Mouse (Mus musculus): ENCODE measurements around the gene Smarcb1.
A peak's percentile ranks its signal among the peaks of the same experiment; 100 is the strongest.

Smarcb1 gene

GRCm38 (mm10) chr10:75934991-75935390 is 13.6 kb upstream of the Smarcb1 start:
- no peak for DNase-seq (ENCODE audit: low read depth, low spot score)

GRCm38 (mm10) chr10:75932891-75933290 is 11.5 kb upstream of the Smarcb1 start, which contains the start of gene Chchd10:
TSS of gene Chchd10 (plus strand) at chr10:75933130.
- peak; percentile 60 for DNase-seq (ENCODE audit: low read depth, low spot score)

DNA sequence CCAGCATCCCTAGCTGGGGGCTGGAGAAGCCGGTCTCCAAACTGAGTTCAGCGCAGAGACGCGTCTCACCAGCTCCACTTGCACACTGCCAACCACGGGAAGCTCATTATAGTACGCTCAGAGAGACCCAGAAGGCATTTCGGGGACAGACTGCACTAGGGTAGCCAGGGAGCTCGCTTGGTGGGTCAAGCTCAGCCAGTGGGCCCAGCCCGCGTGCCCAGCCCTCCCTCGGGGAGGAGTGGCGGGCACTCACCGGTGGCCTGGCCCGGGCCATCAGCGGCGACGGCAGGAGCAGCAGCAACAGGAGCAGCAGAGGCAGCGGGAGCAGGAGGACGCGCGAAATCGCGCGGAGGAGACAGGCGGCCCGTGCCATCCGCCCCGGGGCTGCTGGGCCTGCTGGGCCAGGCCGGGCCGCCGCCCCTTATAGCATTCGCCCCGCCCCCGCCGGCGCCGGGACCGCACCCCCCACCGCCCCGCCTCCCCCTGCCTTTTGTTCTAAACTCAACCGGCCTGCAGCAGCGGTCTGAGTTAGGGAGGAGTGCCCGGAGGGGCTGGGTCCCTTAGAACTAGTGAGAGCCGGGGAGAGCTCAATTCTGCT is 10.8 kb upstream of the Smarcb1 start:
- DNase-seq (ENCODE audit: low read depth, low spot score) = peak; percentile 88

DNA sequence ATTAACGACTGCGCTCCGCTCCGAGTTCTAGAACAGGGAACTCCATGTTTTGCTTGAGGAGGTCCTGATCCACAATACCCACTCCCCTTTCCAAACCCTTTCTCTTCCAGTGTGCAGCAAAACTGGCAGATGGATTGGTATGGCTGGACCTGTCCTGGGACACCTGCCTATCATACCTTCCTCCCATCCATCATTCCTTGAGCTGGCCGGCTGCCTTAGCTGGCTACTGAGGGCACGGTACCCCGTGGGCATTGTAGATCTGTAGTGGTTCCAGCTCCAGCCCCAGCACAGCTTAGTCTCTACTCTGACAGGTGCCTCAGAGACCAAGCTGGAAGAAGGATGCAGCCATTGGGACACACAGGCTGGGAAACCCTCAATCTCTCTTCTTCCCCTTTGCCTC is 9.9 kb upstream of the Smarcb1 start:
- no peak for DNase-seq (ENCODE audit: low read depth, low spot score)

DNA sequence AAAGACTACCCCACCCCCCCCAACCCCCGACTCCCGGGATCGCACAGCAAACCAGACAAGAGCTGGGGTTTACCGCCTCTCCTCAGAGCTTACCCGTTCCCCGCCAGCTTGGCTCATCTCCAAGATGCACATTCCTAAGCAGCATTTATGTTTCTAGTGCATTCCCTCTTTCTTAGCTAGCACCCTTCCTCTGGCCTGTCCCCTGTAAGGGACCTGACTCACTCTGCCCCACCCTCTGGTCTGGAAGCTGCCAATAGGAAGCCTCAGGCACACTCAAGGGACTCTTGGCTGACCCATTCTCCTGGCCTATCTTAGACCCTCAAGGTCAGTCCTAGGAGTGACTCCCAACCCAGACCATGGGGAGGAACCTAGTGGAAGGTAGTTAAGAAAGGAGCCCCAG is 8.9 kb upstream of the Smarcb1 start:
- DNase-seq (ENCODE audit: low read depth, low spot score) = no peak

DNA sequence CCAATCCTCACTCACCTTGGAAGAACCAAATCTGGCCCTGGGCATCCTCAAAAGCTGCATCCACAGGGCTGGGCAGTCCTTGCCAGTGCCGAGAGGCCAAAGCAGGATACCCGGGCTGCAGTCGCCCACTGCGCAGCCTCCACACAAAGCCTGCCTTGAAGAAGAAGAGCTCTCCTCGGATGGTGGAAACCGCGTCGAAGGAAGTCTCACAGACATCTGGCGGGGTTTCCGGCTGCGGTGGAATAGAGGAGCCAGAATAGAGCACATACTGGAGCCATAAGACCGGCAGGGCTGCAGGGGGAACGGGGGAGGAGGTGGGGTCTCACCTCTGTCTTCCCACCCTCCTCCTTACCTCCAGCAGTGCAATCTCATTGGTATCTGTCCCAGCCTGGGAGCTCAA is 5.0 kb upstream of the Smarcb1 start:
- no peak for DNase-seq (ENCODE audit: low read depth, low spot score)

- DNase-seq (ENCODE audit: low read depth, low spot score) = no peak
Observed at GRCm38 (mm10) chr10:75924324-75924723, 2.9 kb upstream of the Smarcb1 start.

DNA sequence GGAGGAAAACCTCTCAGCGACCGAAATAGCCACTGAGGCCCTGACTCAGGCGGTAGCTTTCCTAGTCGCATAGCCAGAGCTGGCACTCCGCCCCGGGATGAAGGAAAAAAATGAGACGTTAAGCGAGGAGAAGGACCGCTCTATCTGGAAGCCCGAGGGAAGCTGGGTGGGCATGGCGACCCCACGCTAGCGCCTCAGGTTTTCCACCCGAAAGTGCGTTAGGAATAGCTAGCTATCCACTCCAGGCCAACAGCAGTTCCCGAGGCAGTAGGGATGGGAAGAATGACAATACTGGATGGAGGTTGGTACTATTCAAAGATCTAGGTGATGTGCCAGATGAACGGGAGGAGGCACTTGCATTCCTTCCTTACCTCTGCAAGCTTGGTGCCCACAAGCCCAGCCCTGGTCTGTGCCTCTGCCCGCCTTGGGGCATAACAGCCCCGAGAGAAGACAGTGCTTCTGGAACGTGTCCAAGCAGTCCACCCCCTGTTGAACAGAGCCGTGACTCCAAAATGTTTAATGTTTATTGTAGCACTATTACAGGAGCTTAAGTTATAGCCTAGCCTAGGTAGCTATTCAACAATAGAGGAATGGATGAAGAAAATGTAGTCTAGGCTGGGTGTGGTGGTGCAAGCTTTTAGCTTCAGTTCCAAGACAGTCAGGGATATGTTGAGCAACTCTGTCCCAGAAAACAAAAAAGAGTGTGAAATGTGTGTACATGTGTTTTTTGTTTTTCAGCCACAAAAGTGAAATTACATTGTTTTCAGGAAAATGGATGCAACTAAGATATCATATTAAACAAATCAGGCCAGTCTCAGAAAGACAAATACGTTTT is 526 bp upstream of the Smarcb1 start:
- no peak for DNase-seq (ENCODE audit: low read depth, low spot score)

DNA sequence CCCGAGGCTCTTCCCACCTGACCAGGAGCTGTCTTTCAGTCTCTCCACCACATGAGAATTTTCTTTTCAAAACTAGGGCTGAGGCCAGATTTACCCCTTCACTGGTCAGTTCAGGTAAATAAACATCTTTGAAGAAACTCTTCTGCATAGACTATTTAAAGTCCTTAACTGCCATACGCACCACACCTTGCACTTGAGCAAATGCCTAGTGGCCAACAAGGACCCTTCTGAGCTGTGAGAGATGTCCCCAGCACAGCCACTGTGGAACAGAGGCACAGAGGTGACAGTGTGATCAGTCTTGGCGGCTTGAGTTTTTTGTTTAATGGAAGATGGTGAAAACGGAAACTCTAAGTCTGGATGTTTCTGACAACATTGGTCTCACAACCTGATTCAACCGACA is 2.4 kb downstream of the Smarcb1 start:
- no peak for DNase-seq (ENCODE audit: low read depth, low spot score)

GRCm38 (mm10) chr10:75916840-75917239 is 4.6 kb downstream of the Smarcb1 start:
- DNase-seq (ENCODE audit: low read depth, low spot score) = no peak

GRCm38 (mm10) chr10:75915557-75915956 is 5.9 kb downstream of the Smarcb1 start:
- DNase-seq (ENCODE audit: low read depth, low spot score) = no peak

- DNase-seq (ENCODE audit: low read depth, low spot score) = no peak
Observed at GRCm38 (mm10) chr10:75913013-75913589, 8.3 kb downstream of the Smarcb1 start.

DNA sequence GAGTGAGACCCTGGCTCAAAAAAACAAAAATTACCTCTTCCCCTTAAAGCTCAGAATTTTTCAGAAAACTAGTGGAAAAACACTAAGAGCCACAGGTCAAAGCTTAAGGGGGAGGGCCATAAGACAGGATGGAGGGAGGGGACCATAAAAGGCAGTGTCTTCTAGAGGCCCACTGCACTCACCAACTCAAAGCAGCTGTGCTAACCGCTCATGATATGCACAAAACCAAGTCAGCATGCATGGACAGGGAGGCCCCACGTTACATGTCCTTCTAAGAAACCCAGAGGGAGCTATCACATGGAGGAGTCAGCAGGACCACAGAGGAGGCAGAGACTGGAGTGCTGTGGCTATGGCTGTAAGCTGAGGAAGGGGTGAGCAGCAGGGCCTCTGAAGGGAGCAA is 10.7 kb downstream of the Smarcb1 start:
- no peak for DNase-seq (ENCODE audit: low read depth, low spot score)

DNA sequence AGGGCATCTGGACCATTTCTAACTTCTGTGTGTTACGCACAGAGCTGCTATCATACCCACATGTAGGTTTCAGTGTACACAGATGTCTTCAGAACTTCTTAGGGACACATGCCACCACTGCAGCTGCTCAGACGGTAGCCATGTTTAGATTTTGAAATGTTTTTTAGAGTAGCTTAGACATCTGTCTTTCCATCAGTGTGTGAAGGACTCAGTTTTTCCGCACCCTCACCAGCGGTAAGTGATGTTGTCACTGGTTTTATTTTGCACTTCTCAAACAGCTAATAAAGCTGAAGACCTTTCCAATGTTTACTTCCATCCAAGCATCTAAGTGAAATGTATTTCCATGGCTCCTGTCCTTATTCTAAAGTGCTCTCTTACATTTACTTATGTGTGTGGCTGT is 14.5 kb downstream of the Smarcb1 start:
- no peak for DNase-seq (ENCODE audit: low read depth, low spot score)

DNA sequence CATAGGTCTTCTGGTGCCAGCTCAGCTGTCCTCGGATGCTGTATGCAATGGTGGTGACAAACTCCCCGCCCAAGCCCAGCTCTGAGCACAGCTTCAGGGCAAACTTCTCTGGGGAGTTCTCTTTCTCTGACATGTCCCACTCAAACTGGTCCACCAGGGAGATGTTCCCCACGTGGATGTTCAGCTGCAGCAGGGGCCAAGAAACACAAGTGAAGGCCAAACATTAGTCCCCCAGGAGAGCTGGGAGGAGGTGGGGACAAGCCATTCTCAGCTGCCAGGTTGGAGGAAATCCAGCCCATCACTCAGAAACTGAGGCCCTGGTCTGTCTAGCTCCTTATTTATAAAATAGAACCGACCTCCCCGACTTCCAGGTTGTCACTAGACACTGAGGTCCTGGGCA is 17.0 kb downstream of the Smarcb1 start:
- no peak for DNase-seq (ENCODE audit: low read depth, low spot score)

GRCm38 (mm10) chr10:75898846-75899245 is 22.6 kb downstream of the Smarcb1 start:
- DNase-seq (ENCODE audit: low read depth, low spot score) = no peak

DNA sequence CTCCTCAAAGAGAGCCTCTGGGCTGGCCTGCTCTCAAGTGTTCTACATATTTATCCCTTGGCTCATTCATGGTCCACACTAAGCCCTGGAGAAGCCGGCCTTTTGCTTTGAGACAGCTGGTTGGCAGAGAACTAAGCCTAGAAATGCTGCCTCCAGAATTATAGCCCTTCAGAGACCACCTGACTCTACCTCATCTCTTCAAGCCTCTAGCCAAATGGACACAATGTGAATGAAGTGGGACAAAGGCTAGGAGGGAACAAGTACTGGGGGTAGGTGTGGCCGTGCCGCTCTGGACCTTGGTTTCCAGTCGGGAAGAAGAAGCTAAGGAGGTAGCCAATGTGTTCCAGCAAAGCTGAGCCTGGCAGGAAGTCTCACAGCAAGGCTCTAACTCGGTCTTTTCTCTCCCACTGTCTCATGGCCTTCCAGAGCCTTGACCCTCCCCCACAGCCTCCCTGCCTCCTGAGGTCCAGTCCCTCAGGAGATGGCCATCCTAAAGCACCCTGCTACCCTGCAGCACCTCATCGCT is 23.3 kb downstream of the Smarcb1 start:
- DNase-seq (ENCODE audit: low read depth, low spot score) = no peak

DNA sequence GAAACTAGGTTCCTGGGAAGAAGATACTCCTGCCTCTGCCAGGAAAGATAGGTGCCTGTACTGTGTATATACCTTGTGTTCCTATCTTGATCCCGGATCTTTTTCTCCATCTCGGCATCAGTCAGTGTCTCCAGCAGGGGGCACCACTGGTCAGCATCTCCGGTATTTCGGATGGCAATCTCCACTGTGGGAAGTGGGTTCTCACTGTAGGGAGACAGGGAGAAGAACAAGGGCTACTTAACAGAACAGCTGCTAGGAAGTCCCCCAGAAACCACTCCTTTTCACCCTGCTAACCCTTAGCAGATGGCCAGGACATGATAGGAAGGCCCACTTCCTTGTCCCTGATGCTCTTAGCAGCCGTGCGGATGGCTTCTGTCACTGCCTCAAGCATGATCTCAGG is 24.0 kb downstream of the Smarcb1 start:
- peak; percentile 75 for DNase-seq (ENCODE audit: low read depth, low spot score)

DNA sequence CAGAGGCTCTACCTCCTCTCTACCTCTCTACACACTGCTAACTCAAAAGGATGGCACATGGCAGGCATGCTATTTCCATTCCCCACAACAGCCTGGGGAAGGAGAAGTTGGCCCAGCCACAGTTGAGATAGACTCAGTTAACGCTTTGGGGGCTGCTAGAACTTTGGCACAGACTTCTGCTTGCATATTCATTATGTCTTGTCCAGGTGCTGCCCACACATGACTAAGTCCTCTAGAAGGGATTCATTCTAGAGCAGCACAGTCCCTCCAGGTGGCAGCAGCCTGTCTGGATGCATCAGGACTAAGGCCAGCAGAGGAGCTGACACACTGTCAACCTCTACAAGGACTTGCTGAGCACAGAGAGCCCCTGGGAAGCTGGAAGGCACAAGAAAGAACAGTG is 25.2 kb downstream of the Smarcb1 start:
- no peak for DNase-seq (ENCODE audit: low read depth, low spot score)

- DNase-seq (ENCODE audit: low read depth, low spot score) = no peak
Observed at GRCm38 (mm10) chr10:75895730-75896129, 25.7 kb downstream of the Smarcb1 start.

DNA sequence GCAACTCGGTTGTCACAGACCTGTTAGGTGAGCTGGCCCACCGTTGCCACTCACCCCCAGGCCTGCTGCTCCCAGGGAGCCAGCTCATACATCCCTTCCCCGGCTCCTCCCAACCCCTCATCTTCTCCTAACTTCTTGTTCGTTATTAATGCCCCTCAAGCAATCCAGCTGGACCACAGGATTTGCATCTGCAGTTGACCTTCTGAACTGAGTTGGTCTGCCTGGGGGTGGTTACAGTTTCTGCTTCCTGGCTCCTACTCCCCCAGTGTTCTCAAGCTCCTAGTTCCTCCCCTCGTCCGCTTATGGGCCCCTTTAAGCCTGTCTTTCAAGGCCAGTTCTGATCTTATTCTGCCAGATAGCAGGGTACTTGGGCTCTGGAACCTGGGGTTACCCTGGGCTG is 26.8 kb downstream of the Smarcb1 start:
- no peak for DNase-seq (ENCODE audit: low read depth, low spot score)

DNA sequence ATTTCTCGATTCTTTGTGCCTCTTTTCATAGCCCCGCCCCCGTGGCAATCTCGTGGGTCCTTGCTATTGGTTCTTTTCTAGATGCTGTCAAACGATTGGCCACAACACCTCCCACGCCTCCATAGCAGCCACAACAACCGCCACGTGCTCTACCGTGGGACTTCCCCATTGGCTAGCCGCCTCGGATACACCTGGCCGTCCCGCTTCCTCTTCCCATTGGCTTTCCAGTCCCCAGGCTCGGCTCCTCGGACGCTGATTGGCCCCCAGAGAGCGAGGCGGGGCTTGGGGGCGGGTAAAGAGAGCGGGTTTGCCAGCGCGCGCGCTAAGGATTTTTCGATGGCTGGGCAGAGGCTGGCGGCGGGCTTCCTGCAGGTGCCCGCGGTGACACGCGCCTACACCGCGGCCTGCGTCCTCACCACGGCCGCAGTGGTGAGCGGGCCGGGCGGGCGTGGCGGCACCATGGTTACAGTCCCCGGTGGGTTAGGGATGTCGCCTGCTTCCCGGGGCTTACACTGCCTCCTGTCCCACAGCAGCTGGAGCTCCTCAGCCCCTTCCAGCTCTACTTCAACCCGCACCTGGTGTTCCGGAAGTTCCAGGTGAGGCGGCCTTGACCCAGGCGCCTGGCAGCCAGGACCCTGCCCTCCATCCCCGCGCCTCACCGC is 28.2 kb downstream of the Smarcb1 start, which contains the start of gene Derl3:
Gene Derl3 (plus strand): TSS at position 325 of the 662 bp plus-strand sequence.
- DNase-seq (ENCODE audit: low read depth, low spot score) = peak; percentile 99
